Comparison of ENCODE assay signal across 23 mouse cellular contexts in genomic region chr10:25441405-25441804, GRCm38 (mm10).
DNase-seq lines count a peak whose midpoint lies in the region; TF ChIP-seq lines count a peak whose summit lies in the region.
"Had no signal": no experiment of that assay in that cellular context is flagged by ENCODE, and none has a peak within 500 bp of the region (broad histone marks: within the 10 kb centered on the region; RNA-seq: fewer than 3 reads in every experiment).

No protein-coding gene starts in this region.

- no peak for TF ChIP-seq CTCF in layer of hippocampus, adult 2 months (conservative IDR thresholded peaks at IDR 0.05)

- DNase-seq in heart, adult 11 months: peak; percentile 93
- no peak for DNase-seq in heart, postnatal 14 days
- DNase-seq in layer of hippocampus, adult 2 months (ENCODE audit: low spot score in 2 of 2): no peak
- no peak for DNase-seq in layer of hippocampus, adult 9-10 months (ENCODE audit: low spot score)
- DNase-seq in adipocyte (ENCODE audit: low spot score): peak; percentile 34
- peak; percentile 52 for DNase-seq in skeletal muscle tissue, adult 2 months (ENCODE audit: low read depth, low spot score)
- DNase-seq in right cerebral cortex, postnatal 10 days (ENCODE audit: low spot score in 2 of 2): no peak
- DNase-seq: adrenal gland, adult 2 months; adrenal gland, postnatal 14 days; cerebellum, adult 11 months; cerebellum, adult 2 months; cerebellum, adult 9-11 months; cerebellum, postnatal 25 days; embryo, embryonic 11 days; gastrocnemius, postnatal 14 days; heart, postnatal 36 days; kidney, adult 11 months had no signal

- intact Hi-C loops in heart, postnatal 14 days (cut with DNase I): no loop called here

- peak overlapping the region; percentile 51; the same call in 1 of the 2 replicates for H3K27ac ChIP-seq in layer of hippocampus, adult 2 months
- H3K27ac ChIP-seq: forebrain, embryonic 12.5 days; forebrain, embryonic 15.5 days; hindbrain, embryonic 10.5 days; hindbrain, embryonic 13.5 days; intestine, embryonic 15.5 days had no signal

- H3K4me3 ChIP-seq in layer of hippocampus, adult 2 months: no peak overlapping the region
- H3K4me3 ChIP-seq: erythroblast, embryonic 14.5 days; forebrain, embryonic 12.5 days; forebrain, embryonic 15.5 days; hindbrain, embryonic 10.5 days; hindbrain, embryonic 13.5 days; intestine, embryonic 15.5 days had no signal

Comparison
In these comparisons a context has a peak if more than half of its experiments do, and no peak if none do; other contexts are left out.
1. DNase-seq: peak in heart, adult 11 months (single experiment), adipocyte (single experiment) and skeletal muscle tissue, adult 2 months (single experiment); none in heart, postnatal 14 days (0 of 2), layer of hippocampus, adult 2 months (0 of 2), layer of hippocampus, adult 9-10 months (single experiment) and right cerebral cortex, postnatal 10 days (0 of 2).